Mouse (Mus musculus) limb, embryonic 14.5 days (tissue): Measurements from ENCODE around the gene Gm12887. TPM values are rescaled to one million over a fixed set of nuclear protein-coding genes. Genes with fewer than 3 reads are reported as not detected.

Experiments
- ATAC-seq: fragments of 200-750 bp; cut with Nextera tagmentation; 2 replicates; pipeline ENCODE4 v1.8.0; 2017; ENCODE audit warnings: low read depth, moderate number of reproducible peaks, moderate TSS enrichment; ENCODE audit not compliant: low FRiP score
- DNase-seq: peaks from one replicate; pipeline ENCODE4 v3.0.0-alpha.2; 2015; ENCODE audit warnings: low spot score
- H3K27ac ChIP-seq: fragments of 300-500 bp; sonication (generic); replicated peaks from 2 replicates; pipeline ENCODE4 v1.5.1; 2014; ENCODE audit warnings: low read depth, mild to moderate bottlenecking, low read length, moderate library complexity, mixed read lengths
- H3K27me3 ChIP-seq: fragments of 300-500 bp; sonication (generic); 2 replicates; pipeline ENCODE4 v1.6.1; 2014; ENCODE audit warnings: low read length, mixed read lengths; ENCODE audit not compliant: control insufficient read depth, insufficient read depth
- H3K36me3 ChIP-seq: fragments of 300-500 bp; sonication (generic); 2 replicates; pipeline ENCODE4 v1.6.1; 2014; ENCODE audit warnings: mild to moderate bottlenecking, low read length, moderate library complexity, mixed read lengths; ENCODE audit not compliant: control insufficient read depth, insufficient read depth
- H3K4me1 ChIP-seq: fragments of 300-500 bp; sonication (generic); 2 replicates; pipeline ENCODE4 v1.6.1; 2014; ENCODE audit warnings: antibody characterized with exemption, low read length, mixed read lengths; ENCODE audit not compliant: control insufficient read depth, insufficient read depth
- H3K4me2 ChIP-seq: fragments of 300-500 bp; sonication (generic); replicated peaks from 2 replicates; pipeline ENCODE4 v1.6.1; 2014; ENCODE audit warnings: low read depth, mild to moderate bottlenecking, low read length, moderate library complexity; ENCODE audit not compliant: severe bottlenecking
- H3K4me3 ChIP-seq: fragments of 300-500 bp; sonication (generic); replicated peaks from 2 replicates; pipeline ENCODE4 v1.5.1; 2014; ENCODE audit warnings: low read length
- H3K9ac ChIP-seq: fragments of 300-500 bp; sonication (generic); 2 replicates; pipeline ENCODE4 v1.6.1; 2014; ENCODE audit warnings: mild to moderate bottlenecking, low read depth, low read length, moderate library complexity; ENCODE audit not compliant: severe bottlenecking
- H3K9me3 ChIP-seq: fragments of 300-500 bp; sonication (generic); 2 replicates; pipeline ENCODE4 v1.6.1; 2016; ENCODE audit warnings: low read length; ENCODE audit not compliant: control insufficient read depth
- POLR2A ChIP-seq: fragments of 200-500 bp; IDR thresholded peaks from 2 replicates; pipeline ENCODE4 v1.8.0; 2012; ENCODE audit warnings: inconsistent platforms, mild to moderate bottlenecking, moderate library complexity, borderline replicate concordance; ENCODE audit not compliant: insufficient read depth, insufficient read length; ENCODE audit errors: extremely low read depth
- whole genome bisulfite sequencing: fragments of 180-500 bp; shearing (Covaris S2); extraction: QIAGEN DNeasy Blood & Tissue Kit; methylation state at CpG from one replicate; pipeline ENCODE4 v1.1.7; 2014; 5-methylcytosine and 5-hydroxymethylcytosine counted together
- polyA plus RNA-seq, 2 experiments: library from polyadenylated mRNA; depleted of rRNA in 1 of 2; stranded (reverse) in 1 of 2; unstranded in 1 of 2; fragments of >200 nt; fragmentation: Nextera tagmentation in 1 of 2; extraction: Ambion mirVana in 1 of 2; gene quantifications; 2 replicates each; pipeline versions ENCODE4 v1.2.1 to v1.2.3; 2012 to 2014

Gm12887 gene
- polyA plus RNA-seq (2012; rRNA removed) (not detected in 2 replicates), polyA plus RNA-seq (2014; fragmentation: Nextera tagmentation; extraction: Ambion mirVana) (not detected in 2 replicates)

DNA sequence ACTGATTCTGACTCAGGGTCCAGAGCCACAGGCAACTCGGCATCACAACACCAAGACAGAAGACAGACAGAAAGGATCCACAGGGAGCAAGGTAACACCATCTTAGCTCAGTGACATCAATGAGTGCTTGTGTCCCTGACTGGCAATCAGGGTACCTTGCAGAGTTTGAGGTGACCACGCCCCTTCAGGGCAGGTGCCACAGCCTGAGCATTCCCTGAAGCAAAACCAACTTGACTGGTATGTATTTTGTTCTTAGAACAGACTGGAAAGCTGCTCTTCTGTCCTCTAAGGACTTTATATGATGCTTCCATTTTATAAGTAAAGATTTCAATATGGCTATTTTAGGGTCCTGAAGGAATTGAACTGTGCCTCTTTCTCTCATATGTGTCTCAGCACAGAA is at the start of gene Gm12887:
Gene Gm12887, minus strand, starts transcription at position 101 of the 400 bp plus-strand sequence.
- Histone ChIP-seq H3K4me2 (no peak within 1 kb of the TSS), H3K27me3 (no peaks in the 10 kb centered on the region), H3K27ac (no peak within 1 kb of the TSS), H3K36me3 (no peaks in the 10 kb centered on the region), H3K9me3 (peaks cover 6% of the 10 kb centered on the region; the same call in 1 of the 2 replicates), H3K4me3 (no peak within 1 kb of the TSS), H3K9ac (no peak within 1 kb of the TSS), H3K4me1 (no peaks in the 10 kb centered on the region)
- DNase-seq: no peak
- ATAC-seq: no peak
- 55% methylated on average over 2 of the region's 2 CpGs for WGBS
- no peak for TF ChIP-seq POLR2A

DNA sequence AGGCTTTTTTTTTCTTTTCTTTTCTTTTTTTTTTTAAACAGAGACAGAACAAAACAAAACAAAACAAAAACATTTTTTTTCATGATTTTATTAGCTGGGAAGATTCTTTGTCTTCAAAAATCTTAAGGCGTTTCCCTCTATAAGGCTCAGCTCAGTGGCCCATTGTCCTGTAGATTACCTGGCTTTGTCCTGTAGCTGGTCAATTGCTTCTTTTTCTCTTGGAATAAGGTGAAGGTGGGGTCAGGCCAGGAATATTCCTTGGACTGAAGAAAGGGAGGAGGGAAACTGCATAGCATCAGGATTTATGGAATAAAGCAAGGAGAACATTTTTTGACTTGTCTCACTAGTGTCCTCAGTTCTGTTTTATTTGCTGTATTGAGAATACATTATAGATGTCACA is 35.1 kb upstream of the Gm12887 start:
- 75% methylated on average over 1 of the region's 1 CpGs for WGBS
- ATAC-seq: no peak

More for the DNA sequence above, 35.1 kb upstream of the Gm12887 start:
- Histone ChIP-seq H3K4me2 (no peak overlapping the region), H3K27me3 (no peaks in the 10 kb centered on the region), H3K27ac (no peak overlapping the region), H3K4me1 (no peaks in the 10 kb centered on the region), H3K9ac (no peak overlapping the region), H3K4me3 (no peak overlapping the region), H3K36me3 (no peaks in the 10 kb centered on the region), H3K9me3 (0 out of 2 replicates have a peak, but pooled peaks cover 3% of the 10 kb centered on the region)
- no peak for TF ChIP-seq POLR2A
- no peak for DNase-seq

Other genes starting within 250 kb of the Gm12887 start
- gene Gm12886, start 199.0 kb downstream of the Gm12887 start, polyA plus RNA-seq (2012; rRNA removed): not detected in 2 replicates
- gene Gm12886, start 199.0 kb downstream of the Gm12887 start, polyA plus RNA-seq (2014; fragmentation: Nextera tagmentation; extraction: Ambion mirVana): not detected in 2 replicates